Mouse (Mus musculus): ENCODE measurements around the gene Cldn11.
"Not testable (repeated sequence)": the region's sequence is repeated elsewhere in the genome, so short reads cannot be mapped to it uniquely, and the experiment has no call there.

Cldn11 gene

GRCm38 (mm10) chr3:31149706-31150105 is at the start of gene Cldn11:
Gene Cldn11, plus strand, starts transcription at chr3:31149920.
- DNase-seq (ENCODE audit: low spot score): no peak

GRCm38 (mm10) chr3:31100026-31100425 is 49.7 kb upstream of the Cldn11 start:
- DNase-seq (ENCODE audit: low spot score): no peak

DNA sequence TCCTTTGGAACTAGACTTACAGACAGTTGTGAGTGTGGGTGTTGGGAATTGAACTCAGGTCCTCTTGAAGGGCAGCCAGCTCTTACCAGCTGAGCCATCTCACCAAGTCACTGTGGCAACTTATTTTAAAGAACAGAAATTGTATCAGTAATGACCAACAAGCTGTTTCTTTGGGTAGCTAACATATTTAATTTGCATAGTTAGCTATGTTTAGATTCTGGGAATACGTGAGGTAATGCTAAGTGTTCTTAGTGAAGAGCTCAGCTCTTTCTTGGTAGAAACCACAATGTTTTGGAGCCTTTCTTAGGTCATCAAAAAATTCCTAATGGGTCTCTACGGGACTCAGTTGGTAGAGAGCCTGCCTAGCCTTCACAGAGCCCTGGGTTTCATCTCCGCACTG is 48.9 kb upstream of the Cldn11 start:
- no peak for DNase-seq (ENCODE audit: low spot score)

DNA sequence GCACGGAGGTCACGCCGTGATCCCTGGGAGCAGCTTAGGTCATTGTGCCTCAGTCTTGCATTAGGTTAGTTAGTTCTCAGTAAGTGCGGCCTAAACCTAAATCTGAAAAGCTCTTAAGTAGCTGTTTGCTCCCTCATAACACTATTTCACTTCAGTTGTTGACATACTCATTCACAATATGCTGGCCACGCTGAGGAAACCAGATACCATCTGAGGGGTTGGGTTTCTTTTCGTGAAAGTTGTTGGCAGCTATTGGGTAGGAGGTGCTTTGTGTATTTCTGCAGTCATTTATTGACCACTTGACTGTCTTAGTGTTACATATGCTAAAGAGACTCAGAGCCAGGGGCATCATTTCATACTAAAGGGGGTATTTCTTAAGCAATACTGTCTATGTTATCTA is 44.8 kb upstream of the Cldn11 start:
- DNase-seq (ENCODE audit: low spot score): no peak

DNA sequence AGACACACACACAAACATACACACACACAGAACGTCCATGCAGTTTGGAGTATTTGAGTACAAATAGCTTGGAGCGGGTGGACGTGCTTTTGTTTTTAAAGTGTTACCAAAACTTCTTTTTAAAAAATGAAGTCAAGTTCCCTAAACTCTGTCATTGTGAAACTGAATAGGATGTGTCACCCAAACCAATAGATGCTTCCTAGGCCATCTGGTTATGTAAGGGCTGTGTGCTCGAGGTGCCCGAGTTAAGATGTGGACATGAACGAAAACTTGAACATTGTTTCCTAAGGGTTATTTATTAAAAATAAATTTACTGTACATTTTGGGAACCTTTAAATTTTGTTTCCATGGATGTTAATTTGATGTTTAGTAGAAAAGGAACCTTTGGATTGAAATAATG is 43.1 kb upstream of the Cldn11 start:
- no peak for DNase-seq (ENCODE audit: low spot score)

- DNase-seq (ENCODE audit: low spot score): no peak
Measured at GRCm38 (mm10) chr3:31107674-31108073, 42.0 kb upstream of the Cldn11 start.

- no peak for DNase-seq (ENCODE audit: low spot score)
Measured at GRCm38 (mm10) chr3:31109108-31109507, 40.6 kb upstream of the Cldn11 start.

- DNase-seq (ENCODE audit: low spot score): no peak
Measured at GRCm38 (mm10) chr3:31123098-31123497, 26.6 kb upstream of the Cldn11 start.

DNA sequence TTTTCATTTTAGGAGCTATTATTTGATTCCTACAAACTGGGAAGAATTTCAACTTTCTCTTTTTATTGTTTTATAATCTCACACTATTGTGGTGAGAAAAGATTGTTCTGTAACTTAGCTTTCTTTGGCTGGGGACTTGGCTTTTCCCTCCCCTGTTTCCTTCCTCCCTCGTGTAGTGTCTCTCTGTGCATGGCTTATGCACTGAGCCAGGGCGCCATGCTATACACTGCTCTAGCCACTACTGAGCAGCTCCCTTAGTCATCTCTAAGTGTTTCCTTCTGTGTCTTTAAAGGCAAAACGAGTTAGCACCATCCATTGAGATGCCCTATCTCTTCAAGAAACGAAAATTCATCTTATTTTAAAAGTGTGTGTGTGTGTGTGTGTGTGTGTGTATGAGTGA is 23.4 kb upstream of the Cldn11 start:
- DNase-seq (ENCODE audit: low spot score): no peak

DNA sequence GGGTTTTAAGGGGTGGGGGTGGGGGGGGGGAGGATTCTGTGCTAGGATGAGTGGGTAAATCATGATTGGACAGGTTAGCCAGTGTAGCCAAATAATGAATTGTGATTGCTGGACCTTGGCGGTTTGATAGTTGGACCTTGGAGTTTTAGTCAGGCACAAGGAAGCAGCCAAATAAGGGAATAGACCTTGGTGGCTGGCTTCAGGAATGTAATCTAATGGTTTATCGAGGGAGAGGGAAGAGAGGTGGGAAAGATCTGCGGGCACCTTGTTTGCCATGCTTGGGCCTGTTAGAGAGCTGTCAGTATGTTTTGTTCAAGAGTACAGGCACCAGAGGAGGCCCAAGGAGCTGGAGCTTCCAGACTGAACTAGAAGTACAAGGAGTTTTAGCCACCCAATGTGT is 22.9 kb upstream of the Cldn11 start:
- no peak for DNase-seq (ENCODE audit: low spot score)

GRCm38 (mm10) chr3:31129766-31130165 is 20.0 kb upstream of the Cldn11 start:
- no peak for DNase-seq (ENCODE audit: low spot score)

DNA sequence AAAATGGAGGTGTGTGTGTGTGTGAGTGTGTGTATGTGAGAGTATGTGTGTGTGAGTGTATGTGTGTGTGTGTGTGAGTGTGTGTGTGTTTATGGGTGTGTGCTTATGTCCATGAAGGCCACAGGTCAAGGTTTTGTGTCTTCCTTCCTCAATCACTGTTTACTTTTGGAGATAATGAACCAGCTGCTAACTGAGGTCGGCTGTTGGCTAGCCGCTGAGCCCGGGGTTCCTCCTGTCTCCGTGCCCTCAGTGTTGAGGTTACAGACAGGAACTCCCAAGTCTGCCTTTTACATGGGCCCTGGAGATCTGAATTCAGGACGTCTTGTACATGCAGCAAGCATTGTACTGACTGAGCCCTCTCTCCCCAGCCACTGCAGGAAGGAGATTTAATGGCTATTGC is 16.1 kb upstream of the Cldn11 start:
- no peak for DNase-seq (ENCODE audit: low spot score)

DNA sequence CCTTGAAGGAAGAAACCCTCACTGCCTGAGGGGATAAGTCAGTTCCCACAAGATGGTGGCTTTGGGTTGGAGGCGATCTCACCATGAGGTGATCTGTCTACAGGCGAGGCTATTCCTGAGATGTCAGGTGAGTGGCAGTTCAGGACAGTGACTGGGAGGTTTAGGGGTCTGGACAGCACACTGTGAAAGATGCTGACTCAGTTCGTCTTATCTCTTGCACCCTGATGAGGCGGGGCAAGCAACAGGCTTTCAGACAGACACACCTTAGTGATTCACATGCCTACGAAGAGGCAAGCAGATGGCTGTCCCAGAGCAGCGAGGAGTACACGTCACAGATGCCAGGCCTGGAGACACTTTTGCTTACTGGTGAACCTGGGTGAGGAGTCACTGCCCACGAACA is 15.5 kb upstream of the Cldn11 start:
- no peak for DNase-seq (ENCODE audit: low spot score)

DNA sequence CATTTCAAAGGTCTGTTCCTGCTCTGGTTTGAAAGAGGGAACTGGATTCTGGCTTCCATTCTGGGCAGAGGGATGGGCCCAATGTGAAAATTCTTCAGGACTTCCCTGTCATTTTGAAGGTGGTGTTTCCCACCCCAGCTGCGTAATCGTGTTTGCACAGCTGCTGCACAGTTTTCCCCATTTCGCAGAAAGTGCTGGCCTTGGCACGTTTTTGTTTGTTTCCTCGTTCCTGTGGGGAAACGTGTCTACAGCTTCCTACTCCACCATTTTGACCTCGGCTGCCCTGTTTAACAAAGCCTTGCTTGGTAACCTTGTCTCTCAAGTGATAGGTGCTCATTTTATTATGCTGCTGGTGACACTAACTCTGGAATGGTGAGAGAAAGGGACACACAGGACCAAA is 15.0 kb upstream of the Cldn11 start:
- no peak for DNase-seq (ENCODE audit: low spot score)

GRCm38 (mm10) chr3:31136591-31136990 is 13.1 kb upstream of the Cldn11 start:
- not testable (repeated sequence) for DNase-seq (ENCODE audit: low spot score)

DNA sequence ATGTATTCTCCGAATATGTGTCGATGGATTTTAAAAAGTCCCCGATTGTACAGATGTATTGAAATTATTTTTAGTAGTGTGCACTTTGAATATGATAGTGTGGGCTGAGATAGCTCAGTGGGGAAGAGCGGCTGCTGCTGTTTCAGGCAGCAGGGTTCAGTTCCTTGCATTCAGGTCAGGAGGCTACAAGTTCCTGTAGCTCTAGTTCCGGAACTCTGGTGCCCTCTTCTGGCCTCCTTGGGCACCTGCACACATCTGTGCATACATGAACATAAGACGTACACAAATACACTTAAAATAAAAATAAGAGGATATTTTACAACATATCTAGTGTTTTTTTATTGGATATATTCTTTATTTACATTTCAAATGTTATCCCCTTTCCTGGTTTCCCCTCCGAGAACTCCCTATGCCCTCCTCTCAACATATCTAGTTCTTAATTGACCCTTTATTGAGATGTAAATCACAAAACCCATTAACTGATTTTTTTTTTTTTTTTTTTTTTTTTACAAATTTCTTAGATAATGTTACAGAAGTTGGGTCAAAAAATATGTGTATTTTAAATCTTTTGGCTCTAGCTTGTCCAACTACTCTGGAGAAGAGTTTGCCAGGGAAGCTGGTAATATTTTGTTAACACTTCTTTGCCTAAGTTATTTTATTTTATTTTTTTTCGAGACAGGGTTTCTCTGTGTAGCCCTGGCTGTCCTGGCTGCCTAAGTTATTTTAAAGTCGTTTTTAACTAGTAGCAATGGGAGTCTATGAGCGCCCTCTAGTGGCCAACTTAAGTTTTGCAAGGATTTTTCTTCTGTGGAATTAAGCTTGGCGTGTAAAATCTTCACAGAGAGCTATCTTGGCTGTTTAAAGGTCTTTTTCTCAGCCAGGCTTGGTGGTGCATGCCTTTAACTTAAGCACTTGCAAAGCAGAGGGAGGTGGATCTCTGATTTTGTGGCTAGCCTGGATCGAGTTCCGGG is 11.0 kb upstream of the Cldn11 start:
- DNase-seq (ENCODE audit: low spot score): peak; percentile 76

DNA sequence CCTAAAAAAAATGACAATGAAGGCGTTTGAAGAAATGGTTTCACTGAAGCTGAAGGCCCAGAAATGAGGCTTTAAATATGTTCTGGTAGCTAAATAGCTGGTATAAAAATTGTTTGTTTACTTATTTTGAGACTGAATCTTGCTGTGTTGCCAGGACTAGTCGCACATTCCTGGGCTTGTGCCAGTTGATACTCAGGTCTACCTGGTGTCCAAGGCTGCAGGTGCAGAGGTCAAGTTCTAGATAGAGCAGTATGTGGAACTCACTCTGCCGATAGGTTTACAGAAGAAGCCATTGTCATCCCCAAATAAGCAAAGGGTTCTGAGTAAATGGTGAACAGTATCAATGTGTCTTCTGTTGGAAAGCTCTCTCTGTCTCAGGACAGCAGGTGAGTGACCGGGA is 8.1 kb upstream of the Cldn11 start:
- no peak for DNase-seq (ENCODE audit: low spot score)

DNA sequence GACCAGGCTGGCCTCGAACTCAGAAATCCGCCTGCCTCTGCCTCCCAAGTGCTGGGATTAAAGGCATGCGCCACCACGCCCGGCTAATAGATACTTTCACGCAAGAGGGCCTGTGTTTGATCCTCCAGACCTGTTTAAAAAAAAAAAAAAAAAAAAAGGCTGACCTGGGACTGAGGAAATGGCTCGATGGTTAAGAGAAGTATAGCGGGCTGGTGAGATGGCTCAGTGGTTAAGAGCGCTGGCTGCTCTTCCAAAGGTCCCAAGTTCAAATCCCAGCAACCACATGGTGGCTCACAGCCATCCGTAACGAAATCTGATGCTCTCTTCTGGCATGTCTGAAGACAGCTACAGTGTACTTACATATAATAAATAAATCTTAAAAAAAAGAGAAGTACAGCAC is 4.5 kb upstream of the Cldn11 start:
- DNase-seq (ENCODE audit: low spot score): not testable (repeated sequence)

- peak; percentile 76 for DNase-seq (ENCODE audit: low spot score)
Measured at GRCm38 (mm10) chr3:31145641-31146290, 4.0 kb upstream of the Cldn11 start.

DNA sequence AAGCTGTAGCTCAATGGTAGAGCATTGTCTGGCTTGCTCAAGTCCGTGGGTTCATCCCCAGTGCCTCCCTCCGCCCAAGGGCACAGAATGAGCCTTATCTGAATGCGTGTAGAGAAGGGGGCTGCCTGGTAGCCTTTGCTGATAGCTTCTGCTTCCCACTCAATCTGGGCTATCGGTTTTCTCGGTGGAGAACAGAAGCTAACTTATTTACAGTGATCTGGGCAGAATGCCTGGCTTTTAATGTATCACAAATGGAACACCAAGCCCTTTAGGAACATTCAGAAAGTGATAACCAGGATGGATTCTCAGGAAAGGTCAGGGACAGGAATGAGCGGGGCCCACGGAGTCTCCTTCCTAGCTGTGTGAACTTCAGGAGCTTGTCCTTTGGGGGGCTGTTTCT is 1.1 kb upstream of the Cldn11 start:
- no peak for DNase-seq (ENCODE audit: low spot score)

DNA sequence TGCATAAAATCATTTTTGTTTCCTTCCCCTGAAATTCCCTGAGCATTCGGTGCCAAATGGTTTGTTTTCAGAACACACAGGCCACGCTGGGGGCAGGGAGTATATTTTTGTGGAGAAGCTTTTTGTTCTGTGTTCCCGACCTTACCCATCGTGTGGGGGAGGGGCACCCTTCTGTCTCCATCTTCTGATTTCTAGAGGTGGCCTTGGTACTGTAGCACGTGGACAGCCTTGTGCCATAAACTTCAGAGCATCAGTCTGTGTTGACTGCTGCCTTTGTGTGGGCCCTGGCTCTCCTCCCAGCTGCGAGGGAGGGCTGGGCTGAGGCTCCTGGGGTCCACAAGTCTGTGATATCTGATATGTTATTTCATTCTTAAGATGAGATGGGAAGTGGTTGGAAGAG is 2.4 kb downstream of the Cldn11 start:
- no peak for DNase-seq (ENCODE audit: low spot score)

DNA sequence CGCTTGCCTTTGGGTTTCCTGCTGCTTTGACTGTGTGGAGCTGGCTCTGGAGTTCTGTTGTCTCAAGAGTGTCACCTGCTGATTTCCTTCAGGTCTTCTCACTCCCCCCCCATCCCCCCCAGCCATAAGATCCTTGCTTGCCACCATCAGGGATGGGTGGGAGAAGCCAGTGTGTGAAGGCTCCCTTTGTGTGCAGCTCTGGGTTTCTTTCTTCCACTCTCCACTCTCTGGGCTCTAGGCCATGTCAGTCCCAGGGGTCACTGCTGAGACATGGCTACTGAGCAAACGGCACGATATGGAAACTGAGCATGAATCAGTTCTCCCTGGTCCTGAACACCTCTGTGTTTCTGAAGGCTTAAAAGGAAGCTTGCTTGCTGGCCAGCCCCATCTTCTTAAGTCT is 6.4 kb downstream of the Cldn11 start:
- DNase-seq (ENCODE audit: low spot score): no peak

DNA sequence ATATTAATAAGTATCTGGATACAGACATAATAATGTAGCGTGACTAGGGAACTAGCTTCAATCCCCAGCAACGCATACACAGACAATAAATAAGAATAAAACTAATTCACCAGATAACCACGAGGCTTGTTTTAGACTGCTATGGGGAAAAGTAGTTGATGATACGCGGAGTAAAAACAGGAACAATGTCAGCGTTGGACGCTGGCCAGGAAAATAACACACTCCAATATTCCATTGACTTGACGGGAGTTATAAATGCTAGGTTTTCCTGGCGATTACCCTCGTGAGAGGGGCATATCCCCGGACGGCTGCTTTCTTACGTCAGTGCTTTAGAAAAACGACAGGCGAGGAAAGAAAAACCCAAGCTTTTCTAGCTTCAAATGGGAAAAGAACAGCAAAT is 8.1 kb downstream of the Cldn11 start:
- DNase-seq (ENCODE audit: low spot score): no peak

DNA sequence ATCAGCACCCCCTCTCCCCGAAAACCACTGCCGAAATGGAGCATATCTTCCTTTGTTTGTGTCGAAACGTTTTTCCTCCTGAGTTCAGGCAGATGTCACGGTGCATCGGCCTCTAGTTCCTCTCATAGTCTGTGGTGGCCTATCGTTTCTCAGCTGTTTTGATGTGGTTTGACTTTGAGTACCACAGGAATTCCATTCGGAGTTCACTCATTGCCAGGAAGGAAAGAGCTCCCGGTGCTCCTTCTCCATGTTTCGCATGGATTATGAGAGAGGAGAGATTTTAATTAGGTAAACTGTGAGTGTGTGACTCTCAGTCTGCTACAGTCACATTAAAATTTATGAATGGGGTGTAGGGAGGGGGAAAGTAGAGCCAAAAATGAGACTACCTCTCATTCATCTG is 10.3 kb downstream of the Cldn11 start:
- no peak for DNase-seq (ENCODE audit: low spot score)
